Mouse (Mus musculus) kidney, postnatal 4 days (tissue): ENCODE measurements around the gene Cbfb.
"Not testable (repeated sequence)": the region's sequence is repeated elsewhere in the genome, so short reads cannot be mapped to it uniquely, and the experiment has no call there.

Experiments used
- DNase-seq, 2 experiments: peaks; one replicate each; pipeline ENCODE4 v3.0.0; 2021; ENCODE audit warnings: mixed read lengths in 2 of 2

Gene Cbfb

GRCm38 (mm10) chr8:105182201-105182600 is 11.7 kb downstream of the Cbfb start:
- no peak for DNase-seq

- DNase-seq = no peak
Measured at GRCm38 (mm10) chr8:105186467-105187005, 16.1 kb downstream of the Cbfb start.

GRCm38 (mm10) chr8:105192182-105192581 is 21.7 kb downstream of the Cbfb start:
- no peak for DNase-seq

GRCm38 (mm10) chr8:105205748-105206147 is 35.3 kb downstream of the Cbfb start:
- no peak for DNase-seq

GRCm38 (mm10) chr8:105206766-105207275 is 36.3 kb downstream of the Cbfb start:
- no peak for DNase-seq

GRCm38 (mm10) chr8:105207675-105208273 is 37.3 kb downstream of the Cbfb start:
- no peak for DNase-seq

GRCm38 (mm10) chr8:105209153-105210110 is 39.0 kb downstream of the Cbfb start:
- no peak for DNase-seq

GRCm38 (mm10) chr8:105214104-105214503 is 43.6 kb downstream of the Cbfb start:
- DNase-seq = no peak

GRCm38 (mm10) chr8:105217926-105218522 is 47.5 kb downstream of the Cbfb start:
- no peak for DNase-seq

- no peak for DNase-seq
Measured at GRCm38 (mm10) chr8:105223850-105224249, 53.4 kb downstream of the Cbfb start.

GRCm38 (mm10) chr8:105224413-105225271 is 54.2 kb downstream of the Cbfb start, which contains the start of gene D230025D16Rik:
D230025D16Rik (plus strand) TSS chr8:105225145.
- peak; percentile 98 for DNase-seq

GRCm38 (mm10) chr8:105225272-105225593 is 54.8 kb downstream of the Cbfb start:
- DNase-seq = no peak

- no peak for DNase-seq
Measured at GRCm38 (mm10) chr8:105225917-105226316, 55.4 kb downstream of the Cbfb start.

- no peak for DNase-seq
Measured at GRCm38 (mm10) chr8:105231503-105232320, 61.2 kb downstream of the Cbfb start.

GRCm38 (mm10) chr8:105232321-105232693 is 61.8 kb downstream of the Cbfb start:
- DNase-seq = not testable (repeated sequence)

- DNase-seq = no peak
Measured at GRCm38 (mm10) chr8:105233126-105233935, 62.9 kb downstream of the Cbfb start.

- DNase-seq = no peak
Measured at GRCm38 (mm10) chr8:105235206-105235605, 64.7 kb downstream of the Cbfb start.

- no peak for DNase-seq
Measured at GRCm38 (mm10) chr8:105237442-105238142, 67.1 kb downstream of the Cbfb start.

- DNase-seq = no peak
Measured at GRCm38 (mm10) chr8:105241016-105241415, 70.5 kb downstream of the Cbfb start.

- DNase-seq = no peak
Measured at GRCm38 (mm10) chr8:105251954-105252353, 81.5 kb downstream of the Cbfb start.
